Mouse (Mus musculus) MEL (cell line): ENCODE measurements around the gene Erbb2. TPM values are rescaled to one million over a fixed set of nuclear protein-coding genes. Genes with fewer than 3 reads are reported as not detected.

ENCODE experiments used
- DNase-seq: peaks from one replicate; pipeline ENCODE4 v3.0.0; 2011; ENCODE audit warnings: low read depth, low spot score
- H3K27ac ChIP-seq: 2 replicates; pipeline ENCODE4 v1.5.1; 2012; ENCODE audit warnings: low read depth, mild to moderate bottlenecking, control low read depth, low read length, moderate library complexity; ENCODE audit not compliant: control insufficient read depth
- H3K27me3 ChIP-seq, 2 experiments: fragments of 150-350 bp in 1 of 2; sonication (generic) in 1 of 2; 2 replicates each; pipeline ENCODE4 v1.6.1; 2012; ENCODE audit warnings: low read length in 2 of 2, mild to moderate bottlenecking in 2 of 2, improper control_type of control experiment in 1 of 2, moderate library complexity in 1 of 2; ENCODE audit not compliant: insufficient read depth in 2 of 2, control insufficient read depth in 1 of 2
- H3K36me3 ChIP-seq, 2 experiments: 2 replicates each; pipeline ENCODE4 v1.6.1; 2012 to 2014; ENCODE audit warnings: low read length in 2 of 2, improper control_type of control experiment in 1 of 2, inconsistent platforms in 1 of 2, mild to moderate bottlenecking in 1 of 2; ENCODE audit not compliant: insufficient read depth in 2 of 2, control insufficient read depth in 1 of 2
- H3K4me1 ChIP-seq, 2 experiments: fragments of 150-350 bp in 1 of 2; sonication (generic) in 1 of 2; 2 replicates each; pipeline ENCODE4 v1.6.1; 2012; ENCODE audit warnings: low read length in 2 of 2, improper control_type of control experiment in 1 of 2, mild to moderate bottlenecking in 1 of 2; ENCODE audit not compliant: insufficient read depth in 2 of 2, control insufficient read depth in 1 of 2
- H3K4me3 ChIP-seq, 2 experiments: fragments of 150-350 bp in 1 of 2; sonication (generic) in 1 of 2; 2 replicates each; pipeline ENCODE4 v1.5.1; 2012; ENCODE audit warnings: low read depth in 2 of 2, low read length in 2 of 2, mild to moderate bottlenecking in 2 of 2, moderate library complexity in 2 of 2, control low read depth in 1 of 2, improper control_type of control experiment in 1 of 2; ENCODE audit not compliant: control insufficient read depth in 1 of 2, insufficient read depth in 1 of 2
- H3K79me2 ChIP-seq: 2 replicates; pipeline ENCODE4 v1.6.1; 2012; ENCODE audit warnings: mild to moderate bottlenecking, low read length, moderate library complexity; ENCODE audit not compliant: control insufficient read depth, poor library complexity, insufficient read depth
- H3K9ac ChIP-seq: 2 replicates; pipeline ENCODE4 v1.6.1; 2012; ENCODE audit warnings: low read depth, mild to moderate bottlenecking, control low read depth, low read length, moderate library complexity; ENCODE audit not compliant: control insufficient read depth, poor library complexity, severe bottlenecking
- H3K9me3 ChIP-seq: fragments of 150-350 bp; sonication (generic); replicated peaks from 2 replicates; pipeline ENCODE4 v1.6.1; 2012; ENCODE audit warnings: mild to moderate bottlenecking, low read length, improper control_type of control experiment, moderate library complexity; ENCODE audit not compliant: insufficient read depth
- CTCF ChIP-seq, 3 experiments: IDR thresholded peaks in 2 of 3; conservative IDR thresholded peaks in 1 of 3; 2 replicates each; pipeline ENCODE4 v1.5.1; 2011 to 2012; ENCODE audit warnings: low read length in 3 of 3, low read depth in 2 of 3, mild to moderate bottlenecking in 2 of 3, improper control_type of control experiment in 1 of 3, inconsistent platforms in 1 of 3, mixed read lengths in 1 of 3, moderate library complexity in 1 of 3; ENCODE audit not compliant: control insufficient read depth in 1 of 3, insufficient read depth in 1 of 3, poor library complexity in 1 of 3, severe bottlenecking in 1 of 3
- ELF1 ChIP-seq: IDR thresholded peaks from 2 replicates; pipeline ENCODE4 v1.6.1; 2014; ENCODE audit warnings: low read depth, mild to moderate bottlenecking, inconsistent platforms, low read length, improper control_type of control experiment, moderate library complexity
- ETS1 ChIP-seq: IDR thresholded peaks from 2 replicates; pipeline ENCODE4 v1.6.1; 2012; ENCODE audit warnings: low read depth, mild to moderate bottlenecking, inconsistent platforms, low read length, improper control_type of control experiment, moderate library complexity
- KAT2A ChIP-seq: conservative IDR thresholded peaks from 2 replicates; pipeline ENCODE4 v1.6.1; 2012; ENCODE audit warnings: low read depth, low read length, improper control_type of control experiment, inconsistent platforms
- MAZ ChIP-seq: IDR thresholded peaks from 2 replicates; pipeline ENCODE4 v1.6.1; 2012; ENCODE audit warnings: low read depth, mild to moderate bottlenecking, inconsistent platforms, low read length, improper control_type of control experiment
- MEF2A ChIP-seq: IDR thresholded peaks from 2 replicates; pipeline ENCODE4 v1.6.1; 2014; ENCODE audit warnings: low read depth, mild to moderate bottlenecking, inconsistent platforms, low read length, improper control_type of control experiment; ENCODE audit not compliant: poor library complexity, insufficient replicate concordance, severe bottlenecking; ENCODE audit errors: extremely low read depth
- MYB ChIP-seq: IDR thresholded peaks from 2 replicates; pipeline ENCODE4 v1.6.1; 2011; ENCODE audit warnings: mild to moderate bottlenecking, low read depth, low read length, improper control_type of control experiment
- MYC ChIP-seq: IDR thresholded peaks from 2 replicates; pipeline ENCODE4 v1.6.1; 2011; ENCODE audit warnings: low read depth, mild to moderate bottlenecking, low read length, improper control_type of control experiment, moderate library complexity
- POLR2AphosphoS5 ChIP-seq: IDR thresholded peaks from 2 replicates; pipeline ENCODE4 v1.6.1; 2012; ENCODE audit warnings: low read depth, borderline replicate concordance, mild to moderate bottlenecking, inconsistent platforms, low read length, moderate library complexity, mixed read lengths
- RCOR1 ChIP-seq: IDR thresholded peaks from 2 replicates; pipeline ENCODE4 v1.6.1; 2012; ENCODE audit warnings: low read depth, mild to moderate bottlenecking, inconsistent platforms, low read length, improper control_type of control experiment
- SIN3A ChIP-seq: IDR thresholded peaks from 2 replicates; pipeline ENCODE4 v1.6.1; 2012; ENCODE audit warnings: low read length, improper control_type of control experiment, inconsistent platforms
- TAL1 ChIP-seq: IDR thresholded peaks from 2 replicates; pipeline ENCODE4 v1.6.1; 2012; ENCODE audit warnings: mild to moderate bottlenecking, inconsistent platforms, low read length, moderate library complexity, mixed read lengths
- TBP ChIP-seq: IDR thresholded peaks from 2 replicates; pipeline ENCODE4 v1.8.0; 2011; ENCODE audit warnings: low read depth, low read length, improper control_type of control experiment
- TCF12 ChIP-seq: IDR thresholded peaks from 2 replicates; pipeline ENCODE4 v1.6.1; 2014; ENCODE audit warnings: low read depth, mild to moderate bottlenecking, inconsistent platforms, low read length, improper control_type of control experiment, moderate library complexity
- UBTF ChIP-seq: IDR thresholded peaks from 2 replicates; pipeline ENCODE4 v1.6.1; 2012; ENCODE audit warnings: low read depth, mild to moderate bottlenecking, inconsistent platforms, low read length, improper control_type of control experiment, moderate library complexity, borderline replicate concordance; ENCODE audit not compliant: insufficient read depth
- USF2 ChIP-seq, 2 experiments: IDR thresholded peaks; 2 replicates each; pipeline ENCODE4 v1.6.1; 2011 to 2012; ENCODE audit warnings: improper control_type of control experiment in 2 of 2, low read length in 2 of 2, borderline replicate concordance in 1 of 2, inconsistent platforms in 1 of 2, low read depth in 1 of 2, mild to moderate bottlenecking in 1 of 2; ENCODE audit not compliant: insufficient read depth in 1 of 2
- ZMIZ1 ChIP-seq: IDR thresholded peaks from 2 replicates; pipeline ENCODE4 v1.6.1; 2012; ENCODE audit warnings: low read depth, mild to moderate bottlenecking, inconsistent platforms, low read length, improper control_type of control experiment, moderate library complexity
- polyA plus RNA-seq, 2 experiments: library from polyadenylated mRNA; stranded (reverse) in 1 of 2; unstranded in 1 of 2; fragments of >175 nt in 1 of 2; fragments of >200 nt in 1 of 2; gene quantifications; 2 replicates each; pipeline versions ENCODE4 v1.2.1 to v1.2.4; 2012; ENCODE audit warnings: low replicate concordance in 2 of 2, low read depth in 1 of 2; ENCODE audit not compliant: insufficient read length in 2 of 2, insufficient read depth in 1 of 2, missing spikeins in 1 of 2
- total RNA-seq: library from RNA; depleted of rRNA; stranded (reverse); fragments of 300-350 nt; gene quantifications from 2 replicates; pipeline ENCODE4 v1.2.3, GENCODE M21; 2012

Gene Erbb2
- total and polyA plus RNA-seq, 3 experiments, result not detected

GRCm38 (mm10) chr11:98446562-98447474 lies 34.5 kb downstream of the Erbb2 start:
- Histone ChIP-seq H3K9ac (no peak overlapping the region), H3K27me3 (peaks cover 0 to 6% of the 10 kb centered on the region in 2 experiments), H3K27ac (no peak overlapping the region), H3K9me3 (no peaks in the 10 kb centered on the region), H3K4me3 (no peak overlapping the region), H3K4me1 (no peaks in the 10 kb centered on the region), H3K79me2 (no peaks in the 10 kb centered on the region), H3K36me3 (no peaks in the 10 kb centered on the region)
- DNase-seq, result no peak
- TF ChIP-seq MYB, result no peak
- no peak for TF ChIP-seq MEF2A
- TF ChIP-seq ETS1, result no peak
- no peak for TF ChIP-seq USF2 (IDR thresholded peaks at IDR 0.05; ENCODE audit: borderline replicate concordance in 1 of 2, insufficient read depth in 1 of 2, low read depth in 1 of 2, low read length in 2 of 2)
- no peak for TF ChIP-seq MAZ
- TF ChIP-seq ZMIZ1, result no peak
- TF ChIP-seq TAL1, result no peak
- TF ChIP-seq, all 39 proteins: peak for 0

- Histone ChIP-seq H3K79me2 (no peaks in the 10 kb centered on the region), H3K9ac (no peak overlapping the region), H3K9me3 (no peaks in the 10 kb centered on the region), H3K36me3 (no peaks in the 10 kb centered on the region), H3K4me1 (no peaks in the 10 kb centered on the region), H3K27ac (no peak overlapping the region), H3K4me3 (no peak overlapping the region), H3K27me3 (peaks cover 0 to 4% of the 10 kb centered on the region in 2 experiments; a peak in 3 of 4 replicates)
- DNase-seq, result no peak
- TF ChIP-seq TCF12 (no peak), CTCF (IDR thresholded peaks at IDR 0.05 in 2 of 3, conservative IDR thresholded peaks at IDR 0.05 in 1 of 3; ENCODE audit: control insufficient read depth in 1 of 3, insufficient read depth in 1 of 3, low read depth in 2 of 3, low read length in 3 of 3, poor library complexity in 1 of 3, severe bottlenecking in 1 of 3) (no peak), UBTF (no peak), SIN3A (no peak), MYC (no peak), RCOR1 (no peak), ELF1 (no peak), POLR2AphosphoS5 (no peak), TBP (no peak), KAT2A (no peak)
Observed at GRCm38 (mm10) chr11:98447475-98447834, 35.2 kb downstream of the Erbb2 start.
